Mouse (Mus musculus) cerebellum, adult 8-10 months (tissue): ENCODE data around the gene Cep152.

Experiments used
- DNase-seq: peaks from one replicate; pipeline ENCODE4 v3.0.0; 2022

Gene Cep152

GRCm38 (mm10) chr2:125624127-125624685 lies 707 bp downstream of the Cep152 start:
- no peak for DNase-seq

- no peak for DNase-seq
Observed at GRCm38 (mm10) chr2:125623211-125623610, 1.7 kb downstream of the Cep152 start.

- DNase-seq, result no peak
Observed at GRCm38 (mm10) chr2:125620213-125620907, 4.6 kb downstream of the Cep152 start.

GRCm38 (mm10) chr2:125615858-125616424 lies 9.0 kb downstream of the Cep152 start:
- no peak for DNase-seq

GRCm38 (mm10) chr2:125615440-125615839 lies 9.5 kb downstream of the Cep152 start:
- no peak for DNase-seq

- DNase-seq, result no peak
Observed at GRCm38 (mm10) chr2:125606220-125606845, 18.6 kb downstream of the Cep152 start.

- no peak for DNase-seq
Observed at GRCm38 (mm10) chr2:125604646-125605045, 20.3 kb downstream of the Cep152 start.

- DNase-seq, result no peak
Observed at GRCm38 (mm10) chr2:125602970-125603369, 21.9 kb downstream of the Cep152 start.

GRCm38 (mm10) chr2:125598958-125599357 lies 26.0 kb downstream of the Cep152 start:
- DNase-seq, result no peak

GRCm38 (mm10) chr2:125598251-125598650 lies 26.7 kb downstream of the Cep152 start:
- DNase-seq, result no peak

- DNase-seq, result no peak
Observed at GRCm38 (mm10) chr2:125594786-125595185, 30.1 kb downstream of the Cep152 start.

- no peak for DNase-seq
Observed at GRCm38 (mm10) chr2:125594072-125594471, 30.8 kb downstream of the Cep152 start.

GRCm38 (mm10) chr2:125591895-125592294 lies 33.0 kb downstream of the Cep152 start:
- DNase-seq, result no peak

- DNase-seq, result no peak
Observed at GRCm38 (mm10) chr2:125589287-125589686, 35.6 kb downstream of the Cep152 start.

GRCm38 (mm10) chr2:125581081-125581480 lies 43.8 kb downstream of the Cep152 start:
- no peak for DNase-seq

- no peak for DNase-seq
Observed at GRCm38 (mm10) chr2:125577670-125578069, 47.2 kb downstream of the Cep152 start.

GRCm38 (mm10) chr2:125576498-125576897 lies 48.4 kb downstream of the Cep152 start:
- DNase-seq, result no peak

- no peak for DNase-seq
Observed at GRCm38 (mm10) chr2:125575766-125576165, 49.1 kb downstream of the Cep152 start.

- no peak for DNase-seq
Observed at GRCm38 (mm10) chr2:125563884-125564283, 61.0 kb downstream of the Cep152 start.

GRCm38 (mm10) chr2:125562407-125562806 lies 62.5 kb downstream of the Cep152 start:
- DNase-seq, result no peak

GRCm38 (mm10) chr2:125560037-125560436 lies 64.9 kb downstream of the Cep152 start:
- DNase-seq, result no peak

GRCm38 (mm10) chr2:125558634-125559589 lies 66.0 kb downstream of the Cep152 start:
- DNase-seq, result no peak

- DNase-seq, result no peak
Observed at GRCm38 (mm10) chr2:125555830-125556229, 69.1 kb downstream of the Cep152 start.
